Mouse (Mus musculus) G1E-ER4 (cell line): ENCODE data around the gene Cdk9. TPM values are rescaled to one million over a fixed set of nuclear protein-coding genes. Genes with fewer than 3 reads are reported as not detected.

ENCODE experiments used
- GATA1 ChIP-seq: IDR thresholded peaks from one replicate; pipeline ENCODE4 v1.8.0; 2012; ENCODE audit warnings: low read length, inconsistent platforms
- polyA plus RNA-seq: library from polyadenylated mRNA; stranded (reverse); fragments of >175 nt; gene quantifications from 2 replicates; pipeline ENCODE4 v1.2.3, GENCODE M21; 2012

Cdk9 gene
- polyA plus RNA-seq, 1 experiment: 76.1 TPM

DNA sequence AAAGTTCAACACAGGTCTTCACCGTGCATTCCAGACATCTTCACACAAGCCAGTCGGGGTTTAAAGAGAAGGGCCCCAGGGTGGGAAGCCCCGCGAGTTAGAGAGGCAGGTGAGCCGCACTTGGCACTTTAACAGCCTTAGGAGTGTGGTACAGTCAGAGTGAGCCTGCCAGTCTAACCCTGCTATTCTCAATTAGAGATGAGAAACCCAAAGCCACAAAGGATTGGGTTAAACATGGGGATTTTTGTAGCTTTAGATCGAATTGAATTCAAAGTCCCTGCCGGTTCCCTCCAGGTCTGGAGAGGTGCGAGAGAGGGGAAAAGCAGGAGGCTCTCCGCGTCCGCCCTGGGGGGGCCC lies 28.0 kb upstream of the Cdk9 start, which contains the start of gene 6330409D20Rik:
TSS of gene 6330409D20Rik (minus strand) at position 101 of the 357 bp plus-strand sequence.
- no peak for TF ChIP-seq GATA1

DNA sequence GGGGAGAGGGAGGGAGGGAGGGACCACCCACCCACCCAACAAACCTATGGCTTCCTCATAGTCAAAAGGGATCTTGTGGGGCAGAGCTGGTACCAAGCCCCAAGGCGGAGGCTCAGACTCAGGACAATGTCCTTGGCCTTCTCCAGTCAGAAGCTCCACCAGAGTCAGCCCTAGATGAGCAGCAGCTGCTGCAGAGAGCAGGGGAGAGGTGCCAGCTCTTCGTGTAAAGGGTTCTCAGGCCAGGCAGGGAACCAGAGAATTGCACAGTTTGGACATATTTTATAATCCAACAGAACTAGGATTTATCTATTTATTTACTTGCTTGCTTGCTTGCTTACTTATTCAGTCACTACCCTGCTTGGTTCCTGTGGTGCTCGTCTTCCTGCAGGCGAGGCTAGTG lies 26.4 kb upstream of the Cdk9 start:
- TF ChIP-seq GATA1: no peak

DNA sequence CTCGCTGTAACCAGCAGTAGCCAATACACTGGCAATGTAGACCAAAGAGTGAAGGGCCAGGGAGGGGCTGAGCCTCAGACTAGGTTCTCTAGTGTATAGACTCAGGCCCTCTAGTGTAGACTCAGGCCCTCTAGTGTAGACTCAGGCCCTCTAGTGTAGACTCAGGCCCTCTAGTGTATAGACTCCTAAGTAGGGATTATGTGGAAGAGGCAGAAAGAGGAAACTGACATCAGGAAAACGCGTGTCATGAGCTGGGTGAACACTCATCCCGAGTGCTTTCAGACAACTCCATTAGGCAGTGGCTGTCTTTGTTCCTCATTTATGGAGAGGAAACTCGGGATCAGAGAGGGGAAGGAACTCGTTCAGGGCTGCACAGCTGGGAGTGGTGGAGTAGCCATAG lies 24.1 kb upstream of the Cdk9 start:
- no peak for TF ChIP-seq GATA1

DNA sequence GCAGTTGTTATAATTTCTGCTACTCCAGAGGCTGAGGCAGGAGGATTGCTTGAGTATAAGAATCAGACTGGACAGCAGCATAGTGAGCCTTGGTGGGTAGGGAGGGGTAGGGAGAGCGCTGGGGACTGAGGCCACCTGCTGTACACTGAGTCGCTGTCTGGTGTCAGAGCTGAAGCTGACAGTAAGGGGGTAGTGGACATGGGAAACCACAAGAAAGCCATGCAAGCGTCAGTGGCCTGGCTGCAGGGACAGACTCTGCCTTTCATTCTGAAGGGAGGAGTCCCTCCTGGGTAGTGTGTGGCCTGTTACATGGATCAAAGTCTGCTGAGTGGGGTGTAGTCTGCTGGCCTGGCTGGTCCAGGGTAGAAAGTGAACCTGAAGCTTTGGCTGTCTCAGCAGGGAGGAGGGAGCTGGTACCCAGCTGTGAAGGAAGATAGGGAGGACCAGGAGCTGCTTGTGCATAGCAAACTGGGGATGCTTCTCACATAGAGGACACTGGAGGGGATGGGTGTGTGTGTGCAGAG lies 23.5 kb upstream of the Cdk9 start:
- TF ChIP-seq GATA1: no peak

DNA sequence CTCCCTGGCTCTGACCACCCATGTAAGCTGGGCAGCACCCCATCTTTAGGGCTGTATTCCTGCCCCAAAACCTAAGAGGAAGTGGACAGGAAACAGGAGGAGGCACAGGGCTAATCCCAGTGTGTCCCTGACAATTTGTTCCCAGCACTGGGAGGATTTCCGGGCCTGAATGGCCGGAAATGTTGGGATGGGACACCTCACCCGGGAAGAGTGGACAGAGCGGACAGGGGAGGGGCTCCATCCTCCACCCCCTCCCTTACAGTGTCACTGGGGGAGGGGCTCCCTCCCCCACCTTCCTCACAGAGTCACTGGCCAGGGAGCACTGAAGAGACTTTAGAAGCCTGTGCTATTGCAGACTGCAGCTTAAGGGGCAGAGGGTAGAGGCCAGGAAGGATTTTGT lies 22.1 kb upstream of the Cdk9 start:
- TF ChIP-seq GATA1: no peak

DNA sequence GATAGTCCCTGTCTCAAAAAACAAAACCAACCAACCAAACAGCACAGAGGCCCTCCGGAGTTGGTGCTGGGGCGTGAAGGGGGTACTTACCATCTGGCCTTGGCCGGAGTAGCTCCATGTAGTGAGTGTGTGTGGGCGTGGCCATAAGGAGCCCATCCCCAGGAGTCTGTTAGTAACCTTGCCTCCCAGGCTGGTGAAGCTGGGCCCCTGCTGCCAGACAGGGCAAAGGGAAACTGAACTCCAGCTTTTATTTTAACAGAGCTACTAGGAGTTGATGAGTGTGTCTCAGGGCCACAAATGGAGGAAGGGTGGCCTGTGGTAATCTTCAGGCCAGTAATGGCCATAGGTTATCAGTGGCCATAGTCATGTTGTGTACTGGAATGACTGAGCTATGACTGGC lies 21.6 kb upstream of the Cdk9 start:
- no peak for TF ChIP-seq GATA1

DNA sequence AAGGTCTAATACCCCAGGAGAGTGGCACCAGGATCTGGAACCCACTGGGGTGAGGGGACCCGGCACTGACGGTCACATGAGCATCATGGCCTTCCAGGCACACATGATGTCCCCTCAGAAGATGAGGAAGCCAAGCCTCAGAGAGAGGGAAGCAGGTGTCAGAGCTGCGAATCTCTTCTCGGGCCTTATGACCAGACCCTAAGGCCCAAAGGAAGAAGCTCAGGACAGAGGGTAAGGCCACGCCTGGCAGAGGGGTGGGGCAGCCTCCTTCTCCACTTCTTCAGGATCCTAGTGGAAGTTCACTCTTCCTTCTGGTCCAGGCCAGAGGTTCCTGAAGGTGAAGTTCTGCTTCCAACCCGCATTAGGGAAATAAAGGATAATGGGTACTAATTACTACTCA lies 19.8 kb upstream of the Cdk9 start:
- TF ChIP-seq GATA1: no peak

DNA sequence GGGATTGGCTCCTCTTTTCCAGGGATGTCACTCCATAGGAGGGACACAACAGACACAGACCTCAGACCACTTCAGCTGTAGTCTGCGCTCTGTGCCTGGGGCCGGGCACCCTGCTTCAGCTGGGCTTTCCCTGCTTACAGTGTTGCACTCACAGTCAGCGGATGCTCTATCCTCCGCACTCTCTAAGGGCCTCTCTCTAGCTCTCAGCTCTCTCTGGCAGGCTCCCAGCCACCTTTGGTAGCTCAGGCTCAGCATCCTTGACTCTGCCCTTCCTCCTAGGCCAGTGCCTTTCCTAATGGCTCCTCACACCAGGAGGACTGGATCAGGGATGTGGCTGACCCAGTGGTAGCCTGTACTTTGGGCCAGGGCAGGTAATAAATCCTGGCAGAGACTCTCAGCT lies 19.0 kb upstream of the Cdk9 start:
- TF ChIP-seq GATA1: no peak

DNA sequence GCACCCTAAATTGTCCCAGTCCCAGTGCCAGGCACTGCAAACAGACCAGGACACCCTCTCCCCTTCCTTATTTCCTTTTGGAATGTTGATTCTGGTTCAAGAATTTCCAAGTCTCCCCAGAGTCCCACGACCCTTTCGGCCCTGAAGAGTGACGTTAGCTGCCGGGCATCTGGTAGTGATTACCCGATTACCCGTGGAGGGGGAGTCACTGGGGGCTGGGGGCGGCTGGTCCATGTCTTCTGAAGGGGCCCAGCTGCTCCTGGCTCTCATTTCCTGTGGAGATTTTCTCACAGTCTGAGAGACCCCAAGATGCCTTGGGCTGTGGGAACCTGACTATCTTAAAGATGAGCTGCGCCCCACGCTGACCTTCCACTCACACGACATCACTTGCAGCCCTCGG lies 18.0 kb upstream of the Cdk9 start:
- no peak for TF ChIP-seq GATA1

DNA sequence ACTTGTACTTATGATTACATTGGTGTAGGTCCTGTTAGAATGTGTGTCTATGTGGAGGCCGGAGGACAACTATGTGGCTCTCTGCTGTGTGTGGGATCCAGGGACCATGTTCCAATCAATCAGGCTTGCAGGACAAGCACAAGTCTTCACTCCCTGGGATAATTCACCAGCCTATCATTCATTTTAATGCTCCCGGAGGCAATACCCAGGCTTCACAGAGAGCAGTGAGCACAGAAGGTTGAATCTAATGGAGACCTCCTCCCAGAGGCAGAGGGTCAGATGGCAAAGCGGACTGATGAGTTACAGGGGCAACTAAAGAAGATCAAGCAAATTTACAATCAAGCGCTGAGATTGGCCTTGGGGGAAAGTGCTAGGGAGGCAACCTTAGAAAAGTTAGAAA lies 16.7 kb upstream of the Cdk9 start:
- TF ChIP-seq GATA1: no peak

DNA sequence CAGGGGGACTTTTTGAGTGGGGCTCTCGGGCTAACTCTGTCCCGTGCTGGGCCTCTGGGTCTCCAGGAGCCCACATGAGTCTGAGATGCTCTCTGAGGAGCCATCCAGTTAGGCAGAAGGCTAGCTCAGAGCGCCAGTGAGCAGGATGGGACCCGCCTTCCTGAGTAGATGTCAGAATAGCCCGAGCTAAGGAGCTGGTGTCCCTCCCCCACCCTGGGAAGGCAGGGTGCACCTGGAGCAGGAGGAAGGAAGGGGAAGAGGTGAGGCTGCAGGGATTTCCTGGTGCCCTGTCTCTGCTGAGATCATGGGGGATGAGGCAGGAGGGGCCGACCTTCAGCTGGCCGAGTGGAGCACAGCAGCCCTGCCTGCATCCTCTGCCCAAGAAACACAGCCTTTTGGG lies 15.6 kb upstream of the Cdk9 start:
- TF ChIP-seq GATA1: no peak

DNA sequence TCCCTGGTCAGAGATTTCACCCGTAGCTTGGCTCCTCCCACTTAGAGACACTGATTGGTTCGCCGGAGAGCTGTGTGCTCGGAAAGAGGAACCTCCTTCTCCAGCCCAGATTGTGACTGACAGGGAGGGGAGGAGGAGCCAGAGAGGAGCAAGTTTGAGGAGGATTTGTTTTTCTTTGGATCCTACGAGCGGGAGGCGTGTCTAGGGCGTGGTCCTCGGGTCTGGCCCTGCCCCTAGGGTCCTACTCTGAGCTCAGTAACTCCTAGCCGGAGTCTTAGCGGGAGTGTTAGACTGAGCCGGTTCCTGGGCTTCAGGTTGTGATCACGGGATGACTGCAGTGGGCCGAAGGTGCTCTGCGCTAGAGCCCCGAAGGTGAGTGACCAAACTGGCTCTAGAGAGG lies 14.6 kb upstream of the Cdk9 start:
- no peak for TF ChIP-seq GATA1

DNA sequence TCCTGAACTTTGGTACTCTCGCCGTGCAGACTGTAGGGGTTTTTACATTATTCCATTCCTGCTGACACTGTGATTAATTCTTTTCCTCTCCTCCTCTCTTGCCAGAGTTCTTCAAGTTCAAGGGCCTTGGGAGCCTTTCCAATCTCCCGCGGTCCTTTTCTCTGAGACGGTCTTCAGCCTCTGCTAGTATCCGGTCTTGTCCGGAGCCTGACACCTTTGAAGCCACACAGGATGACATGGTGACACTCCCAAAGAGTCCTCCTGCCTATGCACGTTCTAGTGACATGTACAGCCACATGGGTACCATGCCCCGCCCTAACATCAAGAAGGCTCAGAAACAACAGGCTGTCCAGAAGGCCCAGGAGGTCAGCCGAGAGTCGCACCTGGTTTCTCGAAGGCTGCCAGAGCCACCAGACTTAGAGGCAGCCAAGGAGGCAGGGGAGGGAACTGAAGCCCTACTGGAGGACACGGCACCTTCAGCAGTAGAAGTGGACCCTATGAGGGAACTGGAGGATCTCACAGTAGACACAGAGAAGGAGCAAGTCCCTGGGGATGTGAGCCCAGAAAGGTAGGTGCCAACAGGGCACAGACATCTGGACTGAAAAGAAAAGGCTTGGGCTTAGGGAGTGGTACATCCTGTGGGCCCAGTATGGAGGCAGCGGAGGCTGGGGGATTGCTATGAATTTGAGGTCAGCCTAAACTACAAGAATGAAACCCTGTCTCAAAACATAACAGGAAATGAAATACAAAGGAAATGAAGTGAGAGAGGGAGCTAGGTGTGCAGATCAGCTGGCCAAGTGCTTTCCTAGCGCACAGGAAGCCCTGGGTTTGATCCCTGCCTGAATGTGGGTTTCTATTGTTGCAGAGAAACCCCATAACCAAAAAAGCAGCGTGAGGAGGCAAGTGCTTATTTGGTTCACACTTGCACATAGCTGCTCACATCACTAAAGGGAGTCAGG lies 12.2 kb upstream of the Cdk9 start:
- TF ChIP-seq GATA1: no peak

DNA sequence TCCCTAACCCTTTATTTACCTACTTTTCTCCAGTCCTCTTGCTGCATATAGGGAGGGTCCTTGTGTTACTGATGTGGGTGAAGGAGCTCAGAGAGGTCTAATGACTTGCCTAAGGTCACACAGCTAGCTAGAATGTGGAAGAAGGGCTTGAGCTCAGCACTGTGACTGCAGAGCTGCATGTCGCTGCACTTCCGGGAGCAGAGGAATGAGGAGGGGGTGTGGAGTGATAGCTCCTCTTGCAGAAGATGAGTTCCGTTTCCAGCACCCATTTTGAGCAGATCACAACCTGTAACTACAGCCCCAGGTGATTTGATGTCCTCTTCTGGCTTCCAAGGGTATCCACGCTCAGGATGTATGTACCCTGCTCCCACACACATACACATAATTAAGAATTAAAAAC lies 11.3 kb upstream of the Cdk9 start:
- no peak for TF ChIP-seq GATA1

DNA sequence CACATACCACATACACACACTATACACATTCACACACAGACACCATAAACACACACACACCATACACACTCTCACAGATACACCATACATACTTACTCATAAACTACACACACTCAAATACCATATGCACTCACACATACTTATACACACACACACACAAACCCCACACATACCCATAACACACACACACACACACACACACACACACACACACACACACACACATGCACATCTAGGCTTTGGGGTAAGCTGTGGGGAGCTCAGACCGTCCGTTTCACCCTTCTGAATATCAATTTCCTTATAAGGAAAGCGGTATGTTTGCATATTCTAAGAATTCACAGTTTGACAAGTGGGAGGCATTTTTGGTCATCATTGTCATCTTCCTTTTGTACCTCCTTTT lies 9.7 kb upstream of the Cdk9 start:
- no peak for TF ChIP-seq GATA1

DNA sequence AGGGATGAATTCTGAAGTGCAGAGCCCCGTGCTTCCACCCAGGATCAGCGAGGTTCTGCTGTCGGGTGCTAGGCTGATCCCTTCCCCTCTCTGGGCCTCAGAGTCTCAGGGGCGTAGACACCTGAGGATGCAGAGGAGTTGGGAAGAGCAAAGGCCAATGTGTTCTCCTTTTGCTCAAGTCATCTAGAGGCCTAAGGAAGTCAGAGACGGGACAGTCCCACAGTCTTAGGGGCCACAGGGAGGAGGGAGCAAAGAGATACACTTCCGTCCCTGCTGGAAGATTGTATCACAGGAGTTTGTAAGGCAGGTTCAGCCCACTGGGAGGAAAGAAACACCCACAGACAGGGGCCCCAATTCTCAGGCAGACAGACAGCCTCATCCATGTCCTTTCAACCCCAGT lies 9.2 kb upstream of the Cdk9 start:
- no peak for TF ChIP-seq GATA1

DNA sequence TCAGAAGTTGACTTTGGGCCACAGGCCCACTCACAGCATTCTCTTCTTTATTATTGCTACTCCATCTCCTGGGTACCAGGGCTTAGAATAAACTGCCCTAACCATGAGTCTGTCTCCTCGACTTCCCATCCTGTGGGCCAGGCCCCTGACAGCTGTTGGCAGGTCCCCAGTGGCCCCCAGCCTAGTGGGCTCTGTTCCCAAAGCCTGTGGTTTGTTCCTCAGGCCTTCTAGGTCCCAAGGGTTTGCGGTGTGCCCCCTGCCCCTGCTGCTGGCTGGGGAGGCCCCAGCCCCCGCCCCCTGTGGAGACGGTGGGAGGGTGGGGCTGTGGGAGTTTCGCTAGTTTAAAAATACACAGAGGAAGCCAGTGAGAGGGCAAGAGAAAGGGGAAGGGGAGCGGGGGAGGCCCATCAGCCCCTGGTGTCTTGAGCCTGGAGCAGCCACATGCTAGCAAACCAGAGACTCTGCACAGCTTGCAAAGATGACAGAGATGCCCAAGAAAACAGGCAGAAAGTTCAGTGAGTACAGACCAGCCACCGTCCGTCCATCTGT lies 7.9 kb upstream of the Cdk9 start, which contains the start of gene Sh2d3c:
TSS of gene Sh2d3c (plus strand) at position 375 of the 549 bp plus-strand sequence.
- TF ChIP-seq GATA1: no peak
